Mouse (Mus musculus): ENCODE results near the gene Fam189b. TPM values are rescaled to one million over a fixed set of nuclear protein-coding genes. Genes with fewer than 3 reads are reported as not detected.
A peak's percentile ranks its signal among the peaks of the same experiment; 100 is the strongest.

The Fam189b gene
- 1.3 and 2.0 TPM in 2 replicates for polyA plus RNA-seq (2012; ENCODE audit: insufficient read depth, insufficient read length, missing spikeins)

DNA sequence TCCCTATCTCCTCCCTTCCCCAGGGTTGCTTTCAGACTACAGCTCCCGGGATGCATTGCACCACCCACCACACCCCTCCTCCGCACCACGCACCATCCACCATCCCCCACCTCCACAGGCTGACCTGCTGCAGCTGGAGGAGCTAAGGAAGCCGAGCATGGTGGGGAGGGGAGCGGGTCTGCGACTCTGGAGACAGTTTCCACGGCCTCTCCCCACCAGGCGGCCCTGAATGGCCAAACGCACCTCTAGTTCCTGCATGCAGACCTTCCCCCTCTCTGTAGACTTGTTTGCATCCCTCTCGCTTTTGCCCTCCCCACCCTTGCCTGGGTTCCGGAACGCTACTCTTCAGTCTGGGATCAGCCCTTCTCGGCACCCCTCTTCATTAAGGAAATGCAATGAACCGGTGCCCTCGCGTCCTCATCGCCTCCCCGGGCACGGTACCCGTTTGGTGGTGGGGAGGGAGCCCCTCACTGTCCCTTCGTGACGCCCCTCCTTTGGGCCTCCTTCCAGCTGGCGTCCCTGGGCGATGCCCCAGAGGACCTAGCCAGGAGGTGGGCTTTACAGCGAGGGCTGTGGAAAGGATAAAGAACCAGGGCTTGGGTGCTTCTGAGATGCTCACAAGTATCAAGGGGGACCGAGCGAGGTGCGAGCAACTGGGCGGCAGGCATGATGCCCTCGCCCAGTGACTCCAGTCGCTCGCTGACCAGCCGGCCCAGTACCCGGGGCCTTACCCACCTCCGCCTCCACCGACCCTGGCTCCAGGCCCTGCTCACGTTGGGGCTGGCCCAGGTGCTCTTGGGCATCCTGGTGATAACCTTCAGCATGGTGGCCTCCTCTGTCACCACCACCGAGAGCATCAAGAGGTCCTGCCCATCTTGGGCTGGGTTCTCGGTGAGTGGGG is at the start of gene Fam189b:
TSS of gene Fam189b (plus strand) at position 86 of the 901 bp plus-strand sequence.
- Histone ChIP-seq H3K4me1 (ENCODE audit: control insufficient read depth, insufficient read depth, insufficient read length, low read length) (peaks cover under 1% of the 10 kb centered on the region; the same call in 1 of the 2 replicates), H3K4me3 (ENCODE audit: insufficient read depth, low read depth, low read length) (peak within 1 kb of the TSS; percentile 54), H3K27ac (replicated peaks; ENCODE audit: low read depth, low read length) (no peak within 1 kb of the TSS)

DNA sequence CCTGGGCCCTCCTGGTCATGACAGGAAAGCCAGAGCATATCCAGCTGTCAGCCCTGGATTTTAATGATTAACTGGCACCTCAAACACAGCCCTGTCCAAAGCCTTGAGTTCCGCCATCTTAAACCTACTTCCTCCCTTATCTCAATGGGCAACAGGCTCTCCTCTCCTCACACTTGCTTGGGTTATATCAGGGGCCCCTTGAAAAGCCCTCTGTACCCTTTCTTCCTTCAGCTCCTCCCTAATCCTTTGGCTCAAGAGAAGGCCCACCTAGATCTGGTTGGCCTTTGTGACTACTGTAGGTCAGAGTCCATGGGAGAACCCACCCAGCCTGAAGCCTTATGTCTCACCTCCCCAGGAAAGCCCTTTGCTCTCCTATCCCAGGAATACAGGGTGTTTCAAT is 49.2 kb upstream of the Fam189b start:
- Histone ChIP-seq H3K4me3 (ENCODE audit: insufficient read depth, low read depth, low read length) (no peak overlapping the region), H3K27ac (replicated peaks; ENCODE audit: low read depth, low read length) (no peak overlapping the region), H3K4me1 (ENCODE audit: control insufficient read depth, insufficient read depth, insufficient read length, low read length) (no peaks in the 10 kb centered on the region)

DNA sequence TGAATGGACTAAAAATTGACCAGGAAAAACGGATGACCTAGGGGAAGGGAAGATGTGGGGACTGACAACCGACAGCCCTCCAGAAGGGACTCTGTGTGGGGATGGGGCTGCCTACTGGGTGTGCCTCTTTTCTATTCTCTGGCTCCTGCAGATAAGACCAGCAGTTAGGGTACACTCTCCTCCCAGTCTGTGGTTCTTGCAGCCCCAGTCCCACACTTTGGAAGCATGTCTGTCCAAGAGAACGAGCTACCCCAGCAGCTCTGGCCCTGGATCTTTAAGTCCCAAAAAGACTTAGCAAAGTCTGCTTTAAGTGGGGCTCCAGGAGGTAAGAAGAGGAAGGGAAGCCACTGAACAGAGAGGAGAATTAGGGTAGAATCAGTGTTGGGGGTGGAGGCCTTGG is 47.0 kb upstream of the Fam189b start, which contains the start of gene Pklr:
TSS of gene Pklr (plus strand) at position 185 of the 400 bp plus-strand sequence.
- no peak within 1 kb of the TSS for H3K27ac ChIP-seq (replicated peaks; ENCODE audit: low read depth, low read length)

DNA sequence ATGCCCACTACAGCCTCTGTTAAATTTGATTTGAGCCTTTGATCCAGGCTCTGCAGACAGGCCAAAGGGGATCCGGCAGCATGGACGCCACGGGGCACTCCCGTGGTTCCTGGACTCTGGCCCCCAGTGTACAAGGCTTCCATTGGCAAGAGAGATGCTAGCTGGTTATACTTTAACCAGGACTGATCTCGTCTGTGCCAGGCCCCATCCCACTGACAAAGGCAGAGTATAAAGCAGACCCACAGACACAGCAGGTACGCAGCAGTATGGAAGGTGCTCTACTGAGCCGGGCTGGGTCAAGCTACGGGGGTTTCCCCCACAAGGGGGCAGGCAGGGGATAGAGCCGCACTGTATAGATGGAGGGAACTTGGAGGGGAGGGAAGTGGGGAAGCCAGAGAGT is 46.6 kb upstream of the Fam189b start:
- H3K4me1 ChIP-seq (ENCODE audit: control insufficient read depth, insufficient read depth, insufficient read length, low read length) = no peaks in the 10 kb centered on the region
- H3K27ac ChIP-seq (replicated peaks; ENCODE audit: low read depth, low read length) = no peak overlapping the region
- H3K4me3 ChIP-seq (ENCODE audit: insufficient read depth, low read depth, low read length) = no peak overlapping the region

More for the DNA sequence above, 47.0 kb upstream of the Fam189b start, which contains the start of gene Pklr:
- Histone ChIP-seq H3K4me1 (ENCODE audit: control insufficient read depth, insufficient read depth, insufficient read length, low read length) (no peaks in the 10 kb centered on the region), H3K4me3 (ENCODE audit: insufficient read depth, low read depth, low read length) (no peak within 1 kb of the TSS)

DNA sequence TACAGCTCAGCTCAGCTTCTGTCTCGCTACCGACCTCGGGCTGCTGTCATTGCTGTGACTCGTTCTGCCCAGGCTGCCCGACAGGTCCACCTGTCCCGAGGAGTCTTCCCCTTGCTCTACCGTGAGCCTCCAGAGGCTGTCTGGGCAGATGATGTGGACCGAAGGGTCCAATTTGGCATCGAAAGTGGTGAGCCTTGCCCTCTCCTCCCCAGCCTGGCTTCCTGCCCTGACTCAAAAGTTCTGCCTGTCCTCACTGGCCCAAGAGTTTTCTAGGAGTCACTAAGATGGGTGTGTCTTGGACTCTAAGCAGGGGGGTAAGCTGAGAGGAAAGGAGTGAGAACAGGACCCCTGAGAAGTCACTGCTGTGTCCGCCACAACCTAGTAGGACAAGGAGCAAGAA is 38.1 kb upstream of the Fam189b start:
- Histone ChIP-seq H3K27ac (replicated peaks; ENCODE audit: low read depth, low read length) (no peak overlapping the region), H3K4me3 (ENCODE audit: insufficient read depth, low read depth, low read length) (no peak overlapping the region), H3K4me1 (ENCODE audit: control insufficient read depth, insufficient read depth, insufficient read length, low read length) (no peaks in the 10 kb centered on the region)

DNA sequence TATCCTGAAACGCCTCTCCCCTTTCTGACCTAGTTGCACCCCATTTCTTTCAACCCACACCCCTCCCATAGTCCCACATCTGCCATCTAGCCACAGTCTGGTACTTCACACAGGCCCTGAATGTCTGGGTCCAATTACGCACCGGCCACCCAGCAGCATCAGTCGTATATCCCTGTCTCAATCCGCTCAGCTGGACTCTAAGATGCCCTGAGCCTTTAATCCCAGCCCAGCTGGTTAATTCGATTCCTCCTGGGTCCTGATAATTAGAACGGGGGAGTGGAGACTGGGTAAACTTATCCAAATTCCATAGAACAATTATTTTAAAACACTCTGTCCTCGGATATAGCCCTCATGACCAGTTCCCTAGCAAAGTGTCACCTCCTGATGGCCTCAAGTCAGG is 37.4 kb upstream of the Fam189b start:
- no peak overlapping the region for H3K4me3 ChIP-seq (ENCODE audit: insufficient read depth, low read depth, low read length)
- no peak overlapping the region for H3K27ac ChIP-seq (replicated peaks; ENCODE audit: low read depth, low read length)
- no peaks in the 10 kb centered on the region for H3K4me1 ChIP-seq (ENCODE audit: control insufficient read depth, insufficient read depth, insufficient read length, low read length)

DNA sequence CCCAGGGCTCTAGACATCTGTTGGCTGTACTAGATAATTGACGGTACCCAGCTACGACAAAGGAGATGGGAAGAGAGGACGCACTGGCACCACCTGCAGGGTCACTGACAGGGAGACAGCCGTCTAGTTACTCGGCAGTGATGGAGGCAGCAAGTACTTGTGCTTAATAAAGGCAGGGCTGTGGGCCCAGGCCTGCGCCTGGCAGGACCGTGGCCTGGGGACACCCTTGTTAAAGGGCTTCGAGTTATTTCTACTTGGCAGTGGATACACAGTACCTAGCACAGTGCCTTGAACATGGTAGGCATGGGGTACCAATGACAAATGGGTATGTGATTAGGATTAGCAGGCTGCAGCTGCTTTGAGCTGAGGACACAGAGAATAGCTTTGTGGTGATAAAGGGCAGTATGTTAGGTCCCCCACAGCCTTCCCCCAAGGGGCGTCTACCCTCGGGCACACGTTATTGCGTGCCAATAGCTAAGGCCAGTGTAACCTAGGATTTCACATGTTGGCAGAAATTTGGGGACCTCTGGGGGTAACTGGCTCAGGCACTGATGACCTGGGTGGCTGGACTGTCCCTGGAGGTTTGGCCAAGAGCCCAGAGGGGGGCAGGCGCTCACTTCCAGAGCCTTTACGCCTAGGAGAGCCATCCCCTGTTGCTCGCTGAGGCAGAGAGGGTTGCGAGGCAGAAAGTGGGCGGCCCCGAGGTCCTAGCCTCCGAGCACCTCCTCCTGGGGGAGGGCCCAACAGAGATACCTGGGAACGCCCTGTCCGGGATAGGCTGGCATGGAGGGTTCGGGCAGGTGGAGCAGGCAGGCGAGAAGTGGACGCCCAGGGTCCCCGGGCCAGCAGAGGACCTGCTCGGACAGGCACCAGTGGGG is 35.6 kb upstream of the Fam189b start:
- Histone ChIP-seq H3K27ac (replicated peaks; ENCODE audit: low read depth, low read length) (no peak overlapping the region), H3K4me3 (ENCODE audit: insufficient read depth, low read depth, low read length) (no peak overlapping the region), H3K4me1 (ENCODE audit: control insufficient read depth, insufficient read depth, insufficient read length, low read length) (no peaks in the 10 kb centered on the region)

DNA sequence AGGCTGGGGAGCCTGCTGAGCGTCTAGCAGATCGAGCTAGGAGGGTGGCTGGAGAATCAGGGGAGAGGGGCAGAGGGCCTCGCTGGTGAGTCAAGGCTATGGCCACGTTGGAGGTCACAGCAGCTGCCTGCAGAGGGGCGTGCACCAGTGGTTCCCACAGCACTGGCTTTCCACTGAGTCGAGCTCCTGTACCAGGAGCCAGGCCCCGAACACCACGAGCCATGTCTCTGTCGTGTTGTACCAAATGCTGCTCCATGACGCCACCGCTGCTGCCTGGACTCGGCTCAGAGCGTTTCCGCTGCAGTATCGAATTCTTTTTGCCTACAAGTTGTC is 35.0 kb upstream of the Fam189b start:
- Histone ChIP-seq H3K4me1 (ENCODE audit: control insufficient read depth, insufficient read depth, insufficient read length, low read length) (no peaks in the 10 kb centered on the region), H3K4me3 (ENCODE audit: insufficient read depth, low read depth, low read length) (no peak overlapping the region), H3K27ac (replicated peaks; ENCODE audit: low read depth, low read length) (no peak overlapping the region)

DNA sequence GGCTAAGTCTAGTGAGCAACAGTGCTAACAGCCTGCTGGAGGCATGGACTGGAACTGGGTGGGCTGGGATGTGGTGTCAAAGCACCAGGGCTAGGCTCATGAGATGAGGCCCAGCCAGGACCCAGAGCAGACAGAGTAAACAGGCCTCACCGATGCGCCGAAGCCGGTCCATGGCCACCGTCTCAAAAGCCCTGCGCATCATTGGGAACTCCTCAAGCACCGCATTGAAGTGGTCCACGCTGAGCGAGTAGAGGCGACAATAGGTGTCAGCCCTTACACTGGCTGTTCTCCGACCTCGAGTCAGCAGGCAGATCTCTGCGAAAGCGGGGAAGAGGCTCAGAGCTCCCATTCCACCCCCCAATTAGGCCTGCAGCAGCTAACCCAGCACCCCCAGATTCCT is 34.4 kb upstream of the Fam189b start:
- Histone ChIP-seq H3K4me1 (ENCODE audit: control insufficient read depth, insufficient read depth, insufficient read length, low read length) (no peaks in the 10 kb centered on the region), H3K27ac (replicated peaks; ENCODE audit: low read depth, low read length) (no peak overlapping the region), H3K4me3 (ENCODE audit: insufficient read depth, low read depth, low read length) (no peak overlapping the region)

DNA sequence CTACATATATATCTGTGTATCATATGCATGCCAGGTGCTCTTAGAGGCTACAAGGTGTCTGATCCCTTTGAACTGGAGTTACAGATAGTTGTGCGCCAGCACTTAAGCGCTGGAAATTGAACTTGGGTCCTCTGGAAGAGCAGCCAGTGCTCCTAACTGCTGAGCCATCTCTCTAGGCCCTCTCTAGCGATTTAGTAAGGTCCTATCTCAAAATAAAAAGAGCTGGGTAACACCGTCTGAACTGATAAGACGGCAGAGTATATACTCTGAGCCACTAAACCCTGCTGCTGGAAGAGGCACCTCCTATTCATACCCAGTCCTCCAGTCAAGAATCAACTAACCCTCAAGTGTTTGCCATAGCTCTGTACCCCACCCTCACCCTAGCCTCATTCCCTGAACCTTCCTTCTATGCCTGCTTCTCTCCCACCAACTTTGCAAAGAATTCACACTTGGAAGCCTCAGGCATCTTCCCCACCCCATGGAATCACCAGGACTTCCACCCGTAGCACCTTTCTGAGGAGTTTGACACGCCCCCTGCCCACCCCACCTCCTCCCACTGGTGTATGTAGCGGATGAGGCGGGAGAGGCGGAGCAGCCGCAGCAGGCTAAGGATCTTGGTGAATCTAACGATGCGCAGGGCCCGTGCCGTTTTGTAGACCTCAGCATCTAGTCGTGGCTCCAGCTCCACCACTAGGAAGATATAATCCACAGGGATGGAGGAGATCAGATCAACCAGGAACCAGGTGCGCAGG is 30.7 kb upstream of the Fam189b start:
- Histone ChIP-seq H3K4me1 (ENCODE audit: control insufficient read depth, insufficient read depth, insufficient read length, low read length) (no peaks in the 10 kb centered on the region), H3K4me3 (ENCODE audit: insufficient read depth, low read depth, low read length) (no peak overlapping the region), H3K27ac (replicated peaks; ENCODE audit: low read depth, low read length) (no peak overlapping the region)

DNA sequence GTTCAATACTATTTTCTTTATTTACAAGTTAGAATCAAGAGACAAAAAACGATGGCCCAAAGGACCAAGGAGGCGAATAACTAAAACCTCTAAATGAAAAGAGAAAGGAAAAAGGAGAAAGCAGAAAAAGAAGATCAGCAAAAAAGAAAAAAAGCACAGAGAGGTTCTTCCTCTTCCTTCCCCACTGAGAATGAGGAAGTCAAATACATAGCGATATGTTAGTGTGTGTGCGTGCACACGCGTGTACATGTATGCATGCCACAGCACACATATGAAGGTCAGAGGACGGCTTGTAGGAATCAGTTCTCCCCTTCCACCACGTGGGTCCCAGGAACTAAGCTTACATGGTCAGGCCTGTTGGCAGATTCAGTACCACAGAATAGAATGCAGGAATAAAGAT is 26.0 kb upstream of the Fam189b start:
- no peak overlapping the region for H3K4me3 ChIP-seq (ENCODE audit: insufficient read depth, low read depth, low read length)
- H3K4me1 ChIP-seq (ENCODE audit: control insufficient read depth, insufficient read depth, insufficient read length, low read length) = no peaks in the 10 kb centered on the region
- H3K27ac ChIP-seq (replicated peaks; ENCODE audit: low read depth, low read length) = no peak overlapping the region

DNA sequence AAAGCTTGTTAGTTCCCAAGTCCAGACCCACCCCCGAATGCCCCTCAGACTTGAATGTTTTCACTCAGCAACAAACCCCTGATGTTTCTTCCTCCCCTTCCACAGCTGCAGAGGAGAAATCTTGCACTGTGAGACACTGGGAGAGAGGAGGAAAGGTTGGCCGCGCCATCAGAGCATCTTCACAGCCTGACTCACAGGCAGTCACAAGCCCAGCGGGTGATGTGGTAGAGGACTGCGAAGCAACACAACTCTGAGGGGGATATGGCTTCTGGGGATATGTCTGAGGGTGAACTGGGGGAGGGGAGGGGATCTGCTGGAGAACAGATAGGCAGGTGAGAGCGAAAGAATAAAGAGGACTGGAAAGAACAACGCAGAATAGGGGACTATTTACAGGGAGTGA is 24.3 kb upstream of the Fam189b start:
- H3K4me3 ChIP-seq (ENCODE audit: insufficient read depth, low read depth, low read length) = no peak overlapping the region
- H3K4me1 ChIP-seq (ENCODE audit: control insufficient read depth, insufficient read depth, insufficient read length, low read length) = no peaks in the 10 kb centered on the region
- no peak overlapping the region for H3K27ac ChIP-seq (replicated peaks; ENCODE audit: low read depth, low read length)

DNA sequence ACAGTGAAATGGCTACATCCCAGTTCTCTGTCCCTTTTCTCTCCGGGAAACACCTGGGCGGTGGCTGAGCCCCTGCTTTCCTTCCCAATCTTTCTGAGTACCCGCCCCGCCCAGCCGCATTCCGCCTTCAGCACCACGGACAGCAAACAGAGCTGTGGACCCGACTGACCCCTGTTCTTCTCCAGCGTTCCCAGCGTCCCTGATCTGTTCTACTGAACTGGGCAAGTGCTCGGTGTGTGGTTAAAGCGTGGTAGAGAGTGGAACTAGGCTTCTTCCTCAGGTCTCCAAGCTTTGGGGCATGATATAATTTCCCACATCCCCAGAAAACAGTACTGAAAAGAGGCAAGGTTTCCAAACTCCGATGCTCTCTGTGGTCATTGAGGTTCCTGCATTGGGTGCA is 23.7 kb upstream of the Fam189b start:
- Histone ChIP-seq H3K27ac (replicated peaks; ENCODE audit: low read depth, low read length) (no peak overlapping the region), H3K4me3 (ENCODE audit: insufficient read depth, low read depth, low read length) (peak overlapping the region; percentile 60), H3K4me1 (ENCODE audit: control insufficient read depth, insufficient read depth, insufficient read length, low read length) (no peaks in the 10 kb centered on the region)

DNA sequence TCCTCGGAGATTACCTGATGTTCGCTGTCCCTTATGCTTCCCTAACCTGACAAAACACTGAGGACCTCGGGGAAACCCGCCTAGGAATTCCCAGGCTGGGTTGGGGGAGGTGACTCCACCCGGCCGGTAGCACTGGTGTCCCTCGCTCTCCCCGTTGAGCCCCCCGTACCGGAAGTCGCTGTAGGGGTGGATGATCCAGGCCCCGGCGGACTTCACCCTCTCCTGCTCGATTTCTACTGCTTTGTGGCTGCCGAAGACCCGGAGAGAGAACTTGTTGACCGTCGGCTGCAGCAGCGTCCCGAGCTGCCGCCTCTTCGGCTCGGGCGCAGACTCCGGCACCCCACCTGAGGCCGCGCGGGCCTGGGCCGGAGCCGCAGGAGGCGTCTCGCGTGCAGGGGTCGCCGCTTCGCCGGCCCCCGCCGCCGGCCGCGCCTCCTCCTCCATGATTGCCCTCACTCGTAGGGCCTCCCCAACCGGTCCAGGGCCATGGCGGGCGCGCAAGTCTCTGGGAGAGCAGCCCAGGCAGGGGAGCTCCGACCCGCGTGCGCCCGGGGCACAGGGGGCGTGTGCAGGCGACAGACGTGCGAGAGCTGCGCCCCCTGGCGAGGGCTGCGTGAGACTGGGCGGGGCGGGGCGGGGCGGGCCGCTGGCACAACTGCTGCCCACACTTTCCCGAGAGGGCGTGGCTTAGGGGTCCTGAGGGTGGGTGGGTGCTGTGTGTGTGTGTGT is 23.2 kb upstream of the Fam189b start, which contains the start of gene Hcn3:
TSS of gene Hcn3 (minus strand) at position 581 of the 729 bp plus-strand sequence.
- Histone ChIP-seq H3K4me3 (ENCODE audit: insufficient read depth, low read depth, low read length) (peak within 1 kb of the TSS; percentile 60), H3K4me1 (ENCODE audit: control insufficient read depth, insufficient read depth, insufficient read length, low read length) (no peaks in the 10 kb centered on the region), H3K27ac (replicated peaks; ENCODE audit: low read depth, low read length) (no peak within 1 kb of the TSS)

Measured in brown adipose tissue, adult 24 weeks (tissue).